Mouse (Mus musculus) forebrain, embryonic 14.5 days (tissue): ENCODE results near the gene Gm44511. TPM values are rescaled to one million over a fixed set of nuclear protein-coding genes. Genes with fewer than 3 reads are reported as not detected.
A peak's percentile ranks its signal among the peaks of the same experiment; 100 is the strongest.
"Not testable (repeated sequence)": the region's sequence is repeated elsewhere in the genome, so short reads cannot be mapped to it uniquely, and the experiment has no call there.

Experiments
- ATAC-seq: fragments of 200-750 bp; cut with Nextera tagmentation; 2 replicates; pipeline ENCODE4 v1.8.0; 2017; ENCODE audit warnings: mild to moderate bottlenecking, moderate library complexity
- DNase-seq: peaks from one replicate; pipeline ENCODE4 v3.0.0-alpha.2; 2015; ENCODE audit warnings: low spot score
- H3K27ac ChIP-seq: fragments of 300-500 bp; sonication (generic); 2 replicates; pipeline ENCODE4 v1.5.1; 2014; ENCODE audit warnings: low read depth, mild to moderate bottlenecking, control low read depth, low read length, moderate library complexity
- H3K27me3 ChIP-seq: fragments of 300-500 bp; sonication (generic); replicated peaks from 2 replicates; pipeline ENCODE4 v1.6.1; 2014; ENCODE audit warnings: low read length, control low read depth, mixed read lengths; ENCODE audit not compliant: control insufficient read depth, insufficient read depth
- H3K36me3 ChIP-seq: fragments of 300-500 bp; sonication (generic); 2 replicates; pipeline ENCODE4 v1.6.1; 2014; ENCODE audit warnings: low read length, control low read depth; ENCODE audit not compliant: control insufficient read depth, insufficient read depth
- H3K4me1 ChIP-seq: fragments of 300-500 bp; sonication (generic); 2 replicates; pipeline ENCODE4 v1.6.1; 2014; ENCODE audit warnings: antibody characterized with exemption, low read length, control low read depth; ENCODE audit not compliant: control insufficient read depth, insufficient read depth
- H3K4me2 ChIP-seq: fragments of 300-500 bp; sonication (generic); 2 replicates; pipeline ENCODE4 v1.6.1; 2014; ENCODE audit warnings: mild to moderate bottlenecking, control low read depth, low read length
- H3K4me3 ChIP-seq: fragments of 300-500 bp; sonication (generic); 2 replicates; pipeline ENCODE4 v1.5.1; 2014; ENCODE audit warnings: low read depth, low read length, control low read depth
- H3K9ac ChIP-seq: fragments of 300-500 bp; sonication (generic); 2 replicates; pipeline ENCODE4 v1.6.1; 2014; ENCODE audit warnings: mild to moderate bottlenecking, low read length, control low read depth, moderate library complexity
- H3K9me3 ChIP-seq: fragments of 300-500 bp; sonication (generic); replicated peaks from 2 replicates; pipeline ENCODE4 v1.6.1; 2016; ENCODE audit warnings: low read length, control low read depth, mixed read lengths; ENCODE audit not compliant: control insufficient read depth
- WGBS: fragments of 180-500 bp; shearing (Covaris S2); extraction: QIAGEN DNeasy Blood & Tissue Kit; methylation state at CpG from one replicate; pipeline ENCODE4 v1.1.7; 2014; 5-methylcytosine and 5-hydroxymethylcytosine counted together
- polyA plus RNA-seq: library from polyadenylated mRNA; unstranded; fragments of >200 nt; fragmentation: Nextera tagmentation; extraction: Ambion mirVana; gene quantifications from 2 replicates; pipeline ENCODE4 v1.2.1, GENCODE M21; 2014

Gene Gm44511
- polyA plus RNA-seq, 1 experiment from 2014 or later: not detected

DNA sequence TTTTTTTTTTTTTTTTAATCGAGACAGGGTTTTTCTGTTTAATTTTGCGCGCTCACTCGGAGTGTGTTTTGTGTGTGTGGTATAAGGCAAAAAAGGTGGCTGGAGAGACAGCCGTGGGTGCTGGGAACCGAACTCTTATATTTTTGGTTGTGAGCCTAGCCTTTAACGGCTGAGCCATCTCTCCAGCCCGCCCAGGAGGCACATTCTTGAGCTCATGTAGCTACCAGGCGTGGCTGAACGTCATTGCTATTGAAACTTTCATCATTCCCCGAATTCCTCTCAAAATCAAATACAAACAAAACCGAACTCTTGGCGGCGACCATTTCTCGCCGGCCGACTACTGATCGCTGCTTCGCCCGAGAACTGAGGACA, 27.4 kb downstream of the Gm44511 start:
- not testable (repeated sequence) for H3K4me1 ChIP-seq, H3K36me3 ChIP-seq, H3K27me3 ChIP-seq, H3K9me3 ChIP-seq
- WGBS: under 1% methylated on average over 20 of the region's 20 CpGs
- peak overlapping the region; percentile 64 for H3K9ac ChIP-seq
- DNase-seq: peak; percentile 86
- H3K4me2 ChIP-seq: peak overlapping the region; percentile 58
- ATAC-seq: peak; percentile 43
- peak overlapping the region; percentile 53 for H3K4me3 ChIP-seq
- peak overlapping the region; percentile 68 for H3K27ac ChIP-seq

DNA sequence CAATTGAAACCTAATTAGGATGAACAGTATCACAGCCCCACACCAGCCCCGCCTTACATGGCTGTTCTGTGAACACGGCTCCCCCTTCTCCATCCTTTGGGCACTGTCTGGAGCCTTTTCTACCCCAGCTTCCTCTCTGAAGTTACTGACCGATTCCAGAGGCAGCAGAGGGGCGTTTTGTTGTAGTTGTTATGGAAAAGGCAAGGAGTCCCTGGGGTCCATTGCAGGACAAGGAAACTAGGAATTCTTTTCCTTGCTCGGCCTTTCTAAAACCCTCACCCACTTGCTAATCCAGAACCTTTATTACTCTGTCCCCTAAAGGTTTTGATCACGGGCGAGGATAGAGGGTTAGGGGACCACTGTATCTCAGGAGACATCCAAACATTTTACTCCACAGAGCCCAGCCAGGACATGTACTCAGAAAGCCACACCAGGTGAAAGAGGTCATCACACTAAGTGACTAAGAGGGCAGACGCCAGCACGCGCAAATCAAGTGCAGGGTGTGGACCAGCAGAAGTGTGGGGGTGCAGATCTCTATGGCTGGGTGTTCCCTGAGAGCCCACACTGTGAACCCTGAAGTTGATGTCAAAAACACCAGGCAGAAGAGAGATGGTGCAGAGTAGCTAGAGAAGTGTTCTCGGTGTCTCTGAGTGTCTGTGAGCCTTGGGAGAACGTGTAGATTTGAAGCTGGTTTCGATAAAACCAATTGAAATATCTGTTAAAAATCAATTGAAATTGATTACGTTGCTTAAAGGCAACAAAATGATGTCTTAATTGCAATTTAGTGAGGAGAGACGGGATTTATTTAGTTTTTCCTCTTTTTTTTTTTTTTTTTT, 28.0 kb downstream of the Gm44511 start:
- no peak for ATAC-seq
- WGBS: 9% methylated on average over 15 of the region's 15 CpGs

DNA sequence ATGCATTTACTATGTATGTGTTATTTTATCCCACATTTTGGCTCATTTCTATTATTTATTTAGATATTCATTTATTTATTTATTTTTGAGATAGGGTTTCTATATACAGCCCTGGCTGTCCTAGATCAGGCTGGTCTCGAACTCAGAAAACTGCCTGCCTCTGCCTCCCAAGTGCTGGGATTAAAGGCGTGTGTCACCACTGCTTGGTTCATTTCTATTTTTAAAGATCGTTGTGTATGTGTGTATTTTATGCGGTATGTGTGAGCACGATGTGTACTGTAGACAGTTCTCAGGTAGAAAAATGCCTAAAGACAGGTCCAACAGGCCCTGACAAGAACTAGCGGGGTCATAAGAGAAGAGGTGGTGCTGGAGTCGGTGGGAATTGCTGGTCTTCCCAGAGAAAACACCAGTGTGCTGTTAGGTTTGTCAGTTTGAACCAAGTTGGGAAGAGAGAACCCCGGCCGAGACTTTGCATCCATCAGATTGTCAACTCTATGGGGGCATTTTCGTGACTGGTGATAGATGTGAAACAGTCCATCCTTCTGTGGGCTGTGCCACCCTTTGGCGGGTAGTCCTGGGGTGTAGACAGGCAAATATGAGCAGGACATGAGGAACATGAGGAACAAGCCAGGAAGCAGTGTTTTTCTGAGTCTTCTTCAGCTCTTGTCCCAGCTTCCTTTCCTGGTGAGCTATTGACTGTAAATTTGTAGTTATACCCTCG, 28.8 kb downstream of the Gm44511 start:
- WGBS: 78% methylated on average over 12 of the region's 12 CpGs
- Histone ChIP-seq H3K9me3 (no peaks in the 10 kb centered on the region), H3K4me2 (peak overlapping the region; percentile 58), H3K4me1 (peaks cover 4% of the 10 kb centered on the region; the same call in 1 of the 2 replicates), H3K4me3 (peak overlapping the region; percentile 53), H3K27me3 (no peaks in the 10 kb centered on the region), H3K36me3 (no peaks in the 10 kb centered on the region), H3K9ac (peak overlapping the region; percentile 54; the same call in 1 of the 2 replicates), H3K27ac (no peak overlapping the region)
- DNase-seq (no peak), ATAC-seq (no peak)

More for the DNA sequence above, 28.0 kb downstream of the Gm44511 start:
- Histone ChIP-seq H3K4me2 (peak overlapping the region; percentile 58), H3K27me3 (no peaks in the 10 kb centered on the region), H3K9ac (peak overlapping the region; percentile 54), H3K27ac (no peak overlapping the region), H3K9me3 (no peaks in the 10 kb centered on the region), H3K4me1 (peaks cover 4% of the 10 kb centered on the region; the same call in 1 of the 2 replicates), H3K4me3 (peak overlapping the region; percentile 53), H3K36me3 (no peaks in the 10 kb centered on the region)
- DNase-seq: peak; percentile 51

DNA sequence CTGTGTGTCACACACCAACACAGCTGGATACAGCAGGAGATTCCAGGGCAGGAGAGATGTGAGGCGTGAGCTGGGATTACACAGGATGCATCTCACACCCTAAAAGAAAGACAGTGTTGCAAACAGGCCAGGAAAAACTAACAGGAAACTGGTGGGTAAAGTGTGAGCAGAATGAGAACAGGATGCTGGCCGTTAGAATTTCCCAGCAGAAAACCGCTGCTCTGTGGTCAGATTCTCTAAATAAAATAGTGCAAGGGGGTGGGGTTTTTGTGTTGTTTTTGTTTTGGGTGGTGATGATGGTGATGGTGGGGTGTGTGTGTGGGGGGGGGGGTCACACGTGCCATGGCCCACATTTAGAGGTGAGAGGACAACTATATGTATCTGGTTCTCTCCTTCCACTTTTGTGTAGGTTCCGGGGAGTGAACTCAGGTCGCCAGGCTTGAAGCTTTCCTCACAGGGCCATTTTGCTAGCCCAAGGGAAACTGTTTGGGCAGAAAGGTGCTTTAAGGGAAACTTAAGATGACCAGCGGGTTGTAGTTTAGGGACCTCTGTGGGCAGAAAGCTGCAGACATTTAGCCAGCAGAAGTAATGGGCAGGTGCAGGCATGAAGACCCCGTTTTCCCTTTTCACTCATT, 29.7 kb downstream of the Gm44511 start:
- Histone ChIP-seq H3K4me2 (no peak overlapping the region), H3K9me3 (no peaks in the 10 kb centered on the region), H3K4me1 (peaks cover 4% of the 10 kb centered on the region; the same call in 1 of the 2 replicates), H3K27me3 (no peaks in the 10 kb centered on the region), H3K36me3 (no peaks in the 10 kb centered on the region), H3K27ac (no peak overlapping the region), H3K4me3 (no peak overlapping the region), H3K9ac (no peak overlapping the region)
- 79% methylated on average over 8 of the region's 8 CpGs for WGBS
- DNase-seq: no peak
- ATAC-seq: no peak

DNA sequence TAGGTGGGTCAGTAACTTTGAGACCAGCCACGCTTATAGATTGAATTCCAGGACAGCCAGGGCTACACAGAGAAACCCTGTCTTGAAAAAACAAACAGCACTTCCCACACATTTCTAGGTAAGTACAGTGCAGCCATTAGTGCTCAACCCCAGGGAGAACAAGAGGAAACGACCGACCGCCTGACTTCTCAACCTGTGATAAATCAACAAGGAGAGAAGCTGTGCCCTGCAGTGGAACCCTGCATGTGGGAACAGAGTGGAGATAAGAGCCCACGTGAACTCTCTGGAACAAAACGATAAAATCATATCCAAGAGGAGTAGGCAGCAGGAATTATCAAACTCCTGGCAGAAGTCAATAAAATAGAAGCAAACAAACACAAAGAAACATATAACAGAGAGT, 32.4 kb downstream of the Gm44511 start:
- 83% methylated on average over 6 of the region's 6 CpGs for WGBS
- ATAC-seq (no peak), DNase-seq (no peak)
- Histone ChIP-seq H3K9ac (no peak overlapping the region), H3K4me1 (peaks cover 4% of the 10 kb centered on the region; the same call in 1 of the 2 replicates), H3K4me3 (no peak overlapping the region), H3K9me3 (no peaks in the 10 kb centered on the region), H3K4me2 (no peak overlapping the region), H3K36me3 (no peaks in the 10 kb centered on the region), H3K27me3 (no peaks in the 10 kb centered on the region), H3K27ac (no peak overlapping the region)

DNA sequence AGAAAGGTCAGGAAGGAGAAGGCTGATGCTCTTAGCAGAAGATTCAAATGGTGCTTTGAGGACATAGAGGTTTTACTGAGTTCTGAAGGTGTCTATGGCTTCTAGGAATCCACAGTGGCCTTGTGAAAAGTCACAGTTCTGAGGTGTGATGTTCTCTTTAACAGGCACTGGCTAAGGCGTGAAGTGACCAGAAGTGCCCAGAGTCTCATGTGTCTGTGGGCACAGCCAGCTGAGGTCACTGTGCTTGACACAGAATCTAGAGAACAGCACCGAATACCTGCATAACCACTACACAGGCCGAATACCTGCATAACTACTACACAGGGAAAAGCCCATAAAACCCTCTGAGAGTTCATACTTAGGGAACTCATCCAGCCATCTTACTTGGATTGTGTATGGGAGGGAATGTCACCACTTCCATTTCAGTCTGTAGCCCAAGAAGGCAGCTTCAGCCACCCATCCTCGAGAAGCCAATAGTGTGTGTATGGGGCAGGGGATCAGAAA, 35.6 kb downstream of the Gm44511 start:
- not testable (repeated sequence) for H3K9me3 ChIP-seq, H3K27me3 ChIP-seq, H3K36me3 ChIP-seq, ATAC-seq, H3K4me2 ChIP-seq, H3K4me1 ChIP-seq, DNase-seq, H3K4me3 ChIP-seq, H3K27ac ChIP-seq, H3K9ac ChIP-seq
- WGBS: 88% methylated on average over 4 of the region's 4 CpGs

DNA sequence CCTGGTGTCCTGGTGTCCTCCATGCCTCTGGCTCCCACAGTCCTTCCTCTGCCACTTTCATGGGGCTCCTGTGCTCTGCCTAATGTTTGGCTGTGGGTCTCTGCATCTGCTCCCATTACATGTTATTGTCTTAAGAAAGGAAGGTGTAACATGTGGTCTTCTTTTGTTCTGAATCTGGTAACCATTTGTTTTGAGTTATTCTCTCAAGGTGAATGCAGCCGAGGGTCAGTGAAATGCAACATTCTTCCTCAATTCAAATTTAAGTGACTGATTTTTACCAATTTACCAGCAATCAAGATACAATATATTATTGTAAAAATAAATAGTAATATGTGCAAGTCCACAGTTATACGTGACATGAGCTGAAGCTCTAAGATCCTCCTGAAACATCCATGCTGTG, 37.0 kb downstream of the Gm44511 start, which contains the start of gene Klrb1c:
Gene Klrb1c, minus strand, starts transcription at position 101 of the 400 bp plus-strand sequence.
- ATAC-seq: no peak
- Histone ChIP-seq H3K4me3 (no peak within 1 kb of the TSS), H3K4me2 (no peak within 1 kb of the TSS), H3K9ac (no peak within 1 kb of the TSS), H3K4me1 (no peaks in the 10 kb centered on the region), H3K36me3 (no peaks in the 10 kb centered on the region), H3K27ac (no peak within 1 kb of the TSS), H3K27me3 (no peaks in the 10 kb centered on the region), H3K9me3 (no peaks in the 10 kb centered on the region)
- 88% methylated on average over 2 of the region's 2 CpGs for WGBS
- DNase-seq: no peak

DNA sequence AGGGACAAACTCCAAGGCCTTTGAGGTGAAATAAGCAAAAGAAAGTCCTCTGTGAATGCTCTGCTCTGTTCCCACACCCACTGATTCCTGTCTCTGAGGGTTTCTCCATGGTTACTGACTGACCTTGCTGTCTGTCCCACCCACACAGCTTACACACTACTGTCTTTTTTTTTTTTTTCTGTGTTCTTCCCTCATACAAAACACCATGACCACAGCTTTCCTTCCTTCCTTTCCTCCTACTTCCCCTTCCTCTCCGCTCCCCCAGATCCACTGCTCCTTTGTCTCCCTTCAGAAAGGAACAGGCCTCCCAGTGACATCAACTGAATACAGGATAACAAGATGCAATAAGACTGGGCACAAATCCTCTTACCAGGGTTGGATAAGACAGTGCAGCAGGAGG, 37.6 kb downstream of the Gm44511 start:
- H3K36me3 ChIP-seq: no peaks in the 10 kb centered on the region
- WGBS: 61% methylated on average over 1 of the region's 1 CpGs
- no peak overlapping the region for H3K4me2 ChIP-seq
- no peaks in the 10 kb centered on the region for H3K4me1 ChIP-seq
- H3K4me3 ChIP-seq: no peak overlapping the region
- no peaks in the 10 kb centered on the region for H3K27me3 ChIP-seq
- no peak for ATAC-seq
- H3K9me3 ChIP-seq: no peaks in the 10 kb centered on the region
- no peak overlapping the region for H3K9ac ChIP-seq
- no peak overlapping the region for H3K27ac ChIP-seq
- no peak for DNase-seq
